Mouse (Mus musculus) midbrain, embryonic 11.5 days (tissue): ENCODE measurements around the gene Nr1i3. TPM values are rescaled to one million over a fixed set of nuclear protein-coding genes. Genes with fewer than 3 reads are reported as not detected.
"Not testable (repeated sequence)": the region's sequence is repeated elsewhere in the genome, so short reads cannot be mapped to it uniquely, and the experiment has no call there.

Experiments used
- ATAC-seq: fragments of 200-750 bp; cut with Nextera tagmentation; 2 replicates; pipeline ENCODE4 v1.8.0; 2017; ENCODE audit warnings: moderate TSS enrichment, moderate library complexity; ENCODE audit not compliant: low FRiP score
- DNase-seq: peaks from one replicate; pipeline ENCODE4 v3.0.0; 2015; ENCODE audit warnings: low spot score; ENCODE audit errors: missing footprints
- H3K27ac ChIP-seq: fragments of 300-500 bp; sonication (generic); 2 replicates; pipeline ENCODE4 v1.5.1; 2014; ENCODE audit warnings: low read depth, low read length
- H3K27me3 ChIP-seq: fragments of 300-500 bp; sonication (generic); 2 replicates; pipeline ENCODE4 v1.6.1; 2014; ENCODE audit warnings: mild to moderate bottlenecking, low read length, moderate library complexity, mixed read lengths; ENCODE audit not compliant: control insufficient read depth, insufficient read depth
- H3K36me3 ChIP-seq: fragments of 300-500 bp; sonication (generic); 2 replicates; pipeline ENCODE4 v1.6.1; 2014; ENCODE audit warnings: mild to moderate bottlenecking, low read length, moderate library complexity, mixed read lengths; ENCODE audit not compliant: control insufficient read depth, insufficient read depth
- H3K4me1 ChIP-seq: fragments of 300-500 bp; sonication (generic); 2 replicates; pipeline ENCODE4 v1.6.1; 2014; ENCODE audit warnings: low read length; ENCODE audit not compliant: control insufficient read depth, insufficient read depth
- H3K4me2 ChIP-seq: fragments of 300-500 bp; sonication (generic); 2 replicates; pipeline ENCODE4 v1.6.1; 2014; ENCODE audit warnings: mild to moderate bottlenecking, moderate library complexity
- H3K4me3 ChIP-seq: fragments of 300-500 bp; sonication (generic); 2 replicates; pipeline ENCODE4 v1.5.1; 2014; ENCODE audit warnings: low read depth, low read length
- H3K9ac ChIP-seq: fragments of 300-500 bp; sonication (generic); 2 replicates; pipeline ENCODE4 v1.6.1; 2014; ENCODE audit warnings: low read length
- H3K9me3 ChIP-seq: fragments of 300-500 bp; sonication (generic); 2 replicates; pipeline ENCODE4 v1.6.1; 2016; ENCODE audit warnings: low read length; ENCODE audit not compliant: control insufficient read depth
- WGBS: fragments of 180-500 bp; shearing (Covaris S2); extraction: QIAGEN DNeasy Blood & Tissue Kit; methylation state at CpG from one replicate; pipeline ENCODE4 v1.1.7; 2014; 5-methylcytosine and 5-hydroxymethylcytosine counted together
- polyA plus RNA-seq: library from polyadenylated mRNA; unstranded; fragments of >200 nt; fragmentation: Nextera tagmentation; extraction: Ambion mirVana; gene quantifications from 2 replicates; pipeline ENCODE4 v1.2.1, GENCODE M21; 2014

The Nr1i3 gene
- polyA plus RNA-seq, 1 experiment from 2014 or later = 0.18 TPM

DNA sequence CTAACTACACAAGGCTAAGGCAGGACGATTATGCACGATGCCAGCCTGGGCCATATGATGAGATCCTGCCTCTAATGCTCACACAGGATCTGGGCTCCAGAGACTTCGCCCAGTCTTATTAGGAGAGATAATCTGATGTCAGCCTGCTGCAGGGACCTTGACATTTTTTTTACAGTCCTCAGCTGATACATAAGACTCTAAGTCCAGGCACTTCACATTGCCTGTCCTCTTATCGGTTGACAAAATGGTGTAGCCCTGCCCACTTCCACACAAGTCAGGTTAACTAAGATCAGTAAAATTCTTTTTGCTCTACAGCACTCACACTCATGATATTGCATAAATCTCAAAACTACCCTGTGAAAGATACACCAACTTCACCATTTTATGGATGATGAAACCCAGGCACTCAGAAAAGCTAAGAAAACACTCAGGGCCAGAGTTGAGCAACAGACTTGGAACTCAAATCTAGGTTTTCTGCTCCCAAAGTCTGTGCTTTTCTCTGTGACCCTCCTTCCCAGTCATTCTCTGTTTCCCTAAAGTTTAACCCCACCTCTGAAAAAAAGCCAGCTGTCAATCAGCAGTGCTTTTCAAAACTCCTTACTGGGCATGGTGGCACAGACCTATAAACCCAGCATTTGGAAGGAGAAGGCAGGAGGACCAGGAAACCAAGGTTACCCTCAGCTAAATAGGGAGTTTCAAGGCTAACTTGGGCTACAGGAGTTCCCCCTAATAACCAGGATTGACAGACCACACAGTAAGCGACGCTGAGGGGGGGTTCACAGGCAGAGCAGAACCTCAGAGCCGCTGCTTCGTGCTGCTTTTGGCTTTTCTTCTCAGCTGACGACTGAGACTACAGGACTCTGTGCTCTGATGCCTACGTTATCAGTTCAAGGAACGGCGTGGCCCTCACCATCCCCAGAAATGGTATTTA is 19.3 kb downstream of the Nr1i3 start:
- H3K4me2 ChIP-seq = no peak overlapping the region
- peaks cover 9% of the 10 kb centered on the region for H3K4me1 ChIP-seq
- DNase-seq (no peak), ATAC-seq (no peak)
- H3K9ac ChIP-seq = no peak overlapping the region
- no peaks in the 10 kb centered on the region for H3K27me3 ChIP-seq
- H3K9me3 ChIP-seq = no peaks in the 10 kb centered on the region
- WGBS = 89% methylated on average over 12 of the region's 12 CpGs
- H3K27ac ChIP-seq = no peak overlapping the region
- H3K4me3 ChIP-seq = no peak overlapping the region
- H3K36me3 ChIP-seq = peaks cover 26% of the 10 kb centered on the region

- H3K9ac ChIP-seq = no peak within 1 kb of the TSS
- no peak within 1 kb of the TSS for H3K4me2 ChIP-seq
- DNase-seq (no peak), ATAC-seq (no peak)
- H3K4me1 ChIP-seq = peaks cover 9% of the 10 kb centered on the region
- no peak within 1 kb of the TSS for H3K4me3 ChIP-seq
- 96% methylated on average over 14 of the region's 14 CpGs for WGBS
- peaks cover 27% of the 10 kb centered on the region for H3K36me3 ChIP-seq
- H3K27ac ChIP-seq = no peak within 1 kb of the TSS
- no peaks in the 10 kb centered on the region for H3K9me3 ChIP-seq
- no peaks in the 10 kb centered on the region for H3K27me3 ChIP-seq
Measured at GRCm38 (mm10) chr1:171234126-171234525, 20.4 kb downstream of the Nr1i3 start, which contains the start of gene Fcer1g. TSS of gene Fcer1g (minus strand) at chr1:171234365.

DNA sequence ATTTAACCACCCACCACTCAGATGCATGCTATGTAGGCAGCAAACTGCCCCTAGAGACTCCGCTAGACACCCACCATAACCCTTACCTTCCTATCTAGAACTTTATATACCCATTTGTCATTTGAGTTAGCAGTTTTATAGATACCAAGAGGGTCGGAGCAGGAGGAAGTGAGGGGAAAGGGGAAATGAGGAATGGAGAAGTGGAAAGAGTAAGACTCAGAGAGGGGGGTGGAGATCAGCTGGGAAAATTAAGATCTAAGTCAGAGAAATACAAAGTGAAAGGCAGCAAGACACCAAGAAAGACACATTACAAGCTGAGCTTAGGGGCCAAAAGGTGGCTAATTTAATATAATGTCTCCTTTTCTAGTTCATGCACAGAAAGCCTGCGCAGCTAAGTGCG is 20.8 kb downstream of the Nr1i3 start:
- Histone ChIP-seq H3K4me2 (no peak overlapping the region), H3K9me3 (no peaks in the 10 kb centered on the region), H3K27me3 (no peaks in the 10 kb centered on the region), H3K4me1 (peaks cover 5% of the 10 kb centered on the region), H3K4me3 (no peak overlapping the region), H3K36me3 (peaks cover 29% of the 10 kb centered on the region), H3K27ac (no peak overlapping the region), H3K9ac (no peak overlapping the region)
- WGBS = 94% methylated on average over 4 of the region's 4 CpGs
- ATAC-seq (no peak), DNase-seq (no peak)

DNA sequence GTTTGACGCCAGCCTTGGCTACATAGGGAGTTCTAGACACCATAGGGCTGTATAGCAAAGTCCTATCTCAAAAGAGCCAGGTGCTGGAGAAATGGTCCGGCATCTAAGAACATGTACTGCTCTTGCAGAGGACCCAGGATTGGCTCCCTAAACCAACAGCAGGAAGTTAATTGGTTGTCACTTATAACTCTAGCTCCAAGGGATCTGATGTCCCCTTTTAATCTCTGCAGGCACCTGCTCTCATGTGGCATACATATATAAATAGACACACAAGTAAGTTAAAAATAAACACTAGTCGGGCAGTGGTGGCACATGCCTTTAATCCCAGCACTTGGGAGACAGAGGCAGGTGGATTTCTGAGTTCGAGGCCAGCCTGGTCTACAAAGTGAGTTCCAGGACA is 22.0 kb downstream of the Nr1i3 start:
- Histone ChIP-seq H3K36me3 (peaks cover 29% of the 10 kb centered on the region), H3K9me3 (no peaks in the 10 kb centered on the region), H3K9ac (no peak overlapping the region), H3K4me3 (no peak overlapping the region), H3K27ac (no peak overlapping the region), H3K27me3 (no peaks in the 10 kb centered on the region), H3K4me2 (no peak overlapping the region), H3K4me1 (no peaks in the 10 kb centered on the region)
- 88% methylated on average over 4 of the region's 4 CpGs for WGBS
- DNase-seq (no peak), ATAC-seq (no peak)

DNA sequence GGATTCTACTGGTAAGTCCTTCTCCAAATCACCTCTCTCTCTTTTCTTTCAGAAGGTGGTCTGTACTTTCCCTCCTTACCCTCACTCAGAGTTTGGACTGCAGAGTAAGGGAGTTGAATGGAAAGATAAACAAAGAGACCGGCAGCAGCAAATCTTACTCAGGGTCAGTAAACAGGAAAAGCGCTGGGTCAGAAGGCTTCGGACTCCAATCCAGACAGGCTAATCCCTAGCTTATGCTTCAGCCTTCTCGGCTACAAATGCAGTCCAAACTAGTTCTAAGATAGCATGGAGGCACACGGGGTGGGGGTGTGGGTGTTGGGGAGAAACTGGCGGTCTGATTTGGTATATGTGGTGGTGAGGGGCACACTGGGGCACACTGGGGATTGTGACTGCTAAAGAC is 23.7 kb downstream of the Nr1i3 start:
- Histone ChIP-seq H3K4me1 (no peaks in the 10 kb centered on the region), H3K27me3 (no peaks in the 10 kb centered on the region), H3K4me2 (no peak overlapping the region), H3K9me3 (no peaks in the 10 kb centered on the region), H3K4me3 (no peak overlapping the region), H3K36me3 (peaks cover 32% of the 10 kb centered on the region), H3K27ac (no peak overlapping the region), H3K9ac (no peak overlapping the region)
- DNase-seq = no peak
- no peak for ATAC-seq
- WGBS = 70% methylated on average over 6 of the region's 6 CpGs

DNA sequence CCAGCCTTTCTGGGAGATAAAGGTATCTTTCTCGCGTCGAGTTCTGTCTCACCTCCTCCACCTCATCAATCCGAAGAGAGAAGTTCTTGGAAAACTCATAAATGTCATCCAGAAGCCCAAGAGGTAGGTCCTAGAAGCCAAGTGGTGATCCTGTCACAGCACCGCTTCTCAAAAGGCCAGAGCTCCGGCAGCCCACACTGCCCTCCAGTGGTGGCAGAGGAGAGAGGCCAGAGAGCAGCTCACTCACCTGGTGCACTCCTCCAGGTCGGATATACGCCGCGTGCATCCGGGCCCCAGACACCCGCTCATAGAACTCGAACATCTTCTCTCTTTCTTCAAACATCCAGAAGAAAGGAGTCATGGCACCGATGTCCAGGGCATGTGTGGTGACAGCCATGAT is 24.7 kb downstream of the Nr1i3 start:
- Histone ChIP-seq H3K27ac (no peak overlapping the region), H3K4me2 (no peak overlapping the region), H3K36me3 (peaks cover 33% of the 10 kb centered on the region), H3K27me3 (no peaks in the 10 kb centered on the region), H3K9ac (no peak overlapping the region), H3K4me1 (no peaks in the 10 kb centered on the region), H3K9me3 (no peaks in the 10 kb centered on the region), H3K4me3 (no peak overlapping the region)
- DNase-seq = peak; percentile 87
- WGBS = 79% methylated on average over 14 of the region's 14 CpGs
- ATAC-seq = peak; percentile 64; the same call in 1 of the 2 replicates

GRCm38 (mm10) chr1:171239992-171240744 is 26.4 kb downstream of the Nr1i3 start:
- ATAC-seq = no peak
- 82% methylated on average over 15 of the region's 15 CpGs for WGBS
- no peak overlapping the region for H3K27ac ChIP-seq

GRCm38 (mm10) chr1:171240911-171241310 is 27.1 kb downstream of the Nr1i3 start:
- Histone ChIP-seq H3K9ac (no peak overlapping the region), H3K4me3 (no peak overlapping the region), H3K27me3 (no peaks in the 10 kb centered on the region), H3K36me3 (peaks cover 21% of the 10 kb centered on the region; the same call in 1 of the 2 replicates), H3K9me3 (no peaks in the 10 kb centered on the region), H3K27ac (no peak overlapping the region), H3K4me1 (no peaks in the 10 kb centered on the region; the same call in 1 of the 2 replicates), H3K4me2 (no peak overlapping the region)
- no peak for DNase-seq
- 94% methylated on average over 10 of the region's 10 CpGs for WGBS
- ATAC-seq = no peak

More at GRCm38 (mm10) chr1:171239992-171240744, 26.4 kb downstream of the Nr1i3 start:
- no peak overlapping the region for H3K9ac ChIP-seq
- no peaks in the 10 kb centered on the region for H3K9me3 ChIP-seq
- no peak for DNase-seq
- no peak overlapping the region for H3K4me2 ChIP-seq
- no peaks in the 10 kb centered on the region for H3K4me1 ChIP-seq
- H3K4me3 ChIP-seq = no peak overlapping the region
- H3K27me3 ChIP-seq = no peaks in the 10 kb centered on the region
- peaks cover 26% of the 10 kb centered on the region; the same call in 1 of the 2 replicates for H3K36me3 ChIP-seq

DNA sequence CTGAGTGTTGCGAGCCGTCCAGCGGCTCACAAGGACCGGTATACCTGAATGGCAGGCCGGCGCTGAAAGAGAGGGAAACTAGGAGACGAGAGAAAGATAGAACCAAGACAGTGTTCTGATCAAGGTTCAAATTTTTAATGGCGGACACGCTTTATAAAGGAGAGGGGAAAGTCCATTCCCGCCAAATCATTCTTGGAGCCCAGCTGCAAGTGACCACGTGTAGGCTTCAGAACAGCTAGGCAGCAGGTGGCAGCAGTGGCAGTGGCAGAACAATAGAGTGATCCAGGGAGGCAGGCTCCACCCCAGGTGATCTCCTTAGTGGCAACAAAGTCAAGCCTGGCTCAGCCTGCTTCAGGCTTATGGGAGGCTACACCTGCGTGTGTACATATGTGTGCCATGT is 28.2 kb downstream of the Nr1i3 start:
- not testable (repeated sequence) for H3K9me3 ChIP-seq, ATAC-seq, H3K4me1 ChIP-seq, H3K27me3 ChIP-seq, H3K4me3 ChIP-seq, DNase-seq, H3K9ac ChIP-seq, H3K4me2 ChIP-seq, H3K27ac ChIP-seq
- WGBS = 83% methylated on average over 12 of the region's 12 CpGs
- H3K36me3 ChIP-seq = peaks cover 16% of the 10 kb centered on the region; the same call in 1 of the 2 replicates
